Mouse (Mus musculus) lung, embryonic 14.5 days (tissue): ENCODE measurements at regions not wholly inside any gene's neighbourhood (a gene's known extent, or its start where the extent isn't known, plus 50 kb on each side); places are given as distances from the start of the nearest gene placed in this dataset.
A peak's percentile ranks its signal among the peaks of the same experiment; 100 is the strongest.

ENCODE experiments used
- ATAC-seq: fragments of 200-750 bp; cut with Nextera tagmentation; 2 replicates; pipeline ENCODE4 v1.8.0; 2017; ENCODE audit warnings: mild to moderate bottlenecking, moderate TSS enrichment, moderate library complexity; ENCODE audit not compliant: insufficient read depth
- DNase-seq: peaks from one replicate; pipeline ENCODE4 v3.0.0-alpha.2; 2015
- H3K27ac ChIP-seq: fragments of 300-500 bp; sonication (generic); 2 replicates; pipeline ENCODE4 v1.5.1; 2014; ENCODE audit warnings: low read depth, mild to moderate bottlenecking, moderate library complexity
- H3K27me3 ChIP-seq: fragments of 300-500 bp; sonication (generic); 2 replicates; pipeline ENCODE4 v1.6.1; 2014; ENCODE audit warnings: low read length, control low read depth; ENCODE audit not compliant: insufficient read depth
- H3K36me3 ChIP-seq: fragments of 300-500 bp; sonication (generic); 2 replicates; pipeline ENCODE4 v1.6.1; 2014; ENCODE audit warnings: control low read depth; ENCODE audit not compliant: insufficient read depth
- H3K4me1 ChIP-seq: fragments of 300-500 bp; sonication (generic); 2 replicates; pipeline ENCODE4 v1.6.1; 2014; ENCODE audit warnings: antibody characterized with exemption, control low read depth; ENCODE audit not compliant: insufficient read depth
- H3K4me2 ChIP-seq: fragments of 300-500 bp; sonication (generic); 2 replicates; pipeline ENCODE4 v1.6.1; 2014; ENCODE audit warnings: mild to moderate bottlenecking
- H3K4me3 ChIP-seq: fragments of 300-500 bp; sonication (generic); 2 replicates; pipeline ENCODE4 v1.5.1; 2014; ENCODE audit warnings: low read depth, low read length
- H3K9ac ChIP-seq: fragments of 300-500 bp; sonication (generic); 2 replicates; pipeline ENCODE4 v1.6.1; 2014
- H3K9me3 ChIP-seq: fragments of 300-500 bp; sonication (generic); 2 replicates; pipeline ENCODE4 v1.6.1; 2016; ENCODE audit warnings: low read depth, low read length, control low read depth
- CTCF ChIP-seq: IDR thresholded peaks from 2 replicates; pipeline ENCODE4 v1.5.1; 2016; ENCODE audit warnings: antibody characterized with exemption, low read depth
- WGBS: fragments of 180-500 bp; shearing (Covaris S2); extraction: QIAGEN DNeasy Blood & Tissue Kit; methylation state at CpG from one replicate; pipeline ENCODE4 v1.1.7; 2014; 5-methylcytosine and 5-hydroxymethylcytosine counted together

DNA sequence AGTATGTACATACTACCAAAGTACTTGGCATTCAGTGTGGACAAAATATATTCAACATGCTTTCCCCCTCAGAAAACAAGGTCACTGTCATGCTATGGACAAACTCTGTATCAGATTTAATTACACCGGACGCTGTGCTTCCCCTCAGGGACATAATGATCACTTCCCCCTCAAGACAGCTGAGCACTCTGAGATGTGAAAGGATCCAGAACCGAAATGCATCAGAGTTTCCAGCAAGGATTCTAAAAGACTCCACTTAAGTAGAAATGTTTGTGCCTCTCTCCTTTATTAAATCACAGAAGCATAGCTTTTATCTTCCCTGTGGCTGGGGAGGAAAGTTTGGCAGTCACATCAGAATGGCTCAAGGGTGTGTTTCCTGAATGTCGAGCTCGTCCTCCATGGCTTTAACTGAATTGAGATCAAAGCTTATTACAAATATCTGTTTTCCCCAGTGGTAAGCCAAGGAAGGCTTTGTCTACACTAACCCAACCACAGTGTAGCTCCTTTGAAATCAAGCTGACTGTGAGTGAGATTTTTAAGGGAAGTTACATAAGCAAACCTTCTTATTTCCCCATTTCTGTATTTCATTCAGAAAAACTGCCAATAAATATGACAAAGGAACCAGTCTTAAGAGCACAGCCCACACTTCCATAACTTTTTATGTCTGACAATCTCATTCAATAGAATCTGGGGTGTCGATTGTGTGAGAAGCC lies 161.2 kb downstream of the Cth start:
- Histone ChIP-seq H3K36me3 (no peaks in the 10 kb centered on the region), H3K9ac (no peak overlapping the region), H3K27ac (peak overlapping the region; percentile 69), H3K27me3 (no peaks in the 10 kb centered on the region), H3K9me3 (no peaks in the 10 kb centered on the region), H3K4me3 (no peak overlapping the region), H3K4me2 (no peak overlapping the region), H3K4me1 (peaks cover 3% of the 10 kb centered on the region; the same call in 1 of the 2 replicates)
- no peak for TF ChIP-seq CTCF
- 11% methylated on average over 6 of the region's 6 CpGs for WGBS
- DNase-seq (peak; percentile 51), ATAC-seq (peak; percentile 48; the same call in 1 of the 2 replicates)

- peak; percentile 71 for DNase-seq
- Histone ChIP-seq H3K9me3 (no peaks in the 10 kb centered on the region), H3K4me3 (no peak overlapping the region), H3K4me2 (no peak overlapping the region), H3K9ac (no peak overlapping the region), H3K27me3 (no peaks in the 10 kb centered on the region), H3K4me1 (peaks cover 3% of the 10 kb centered on the region; the same call in 1 of the 2 replicates), H3K36me3 (no peaks in the 10 kb centered on the region), H3K27ac (peak overlapping the region; percentile 20; the same call in 1 of the 2 replicates)
- TF ChIP-seq CTCF, result no peak
- 68% methylated on average over 1 of the region's 1 CpGs for WGBS
- ATAC-seq, result peak; percentile 66; the same call in 1 of the 2 replicates
Observed at GRCm38 (mm10) chr3:157759856-157760255, 165.0 kb downstream of the Cth start.

DNA sequence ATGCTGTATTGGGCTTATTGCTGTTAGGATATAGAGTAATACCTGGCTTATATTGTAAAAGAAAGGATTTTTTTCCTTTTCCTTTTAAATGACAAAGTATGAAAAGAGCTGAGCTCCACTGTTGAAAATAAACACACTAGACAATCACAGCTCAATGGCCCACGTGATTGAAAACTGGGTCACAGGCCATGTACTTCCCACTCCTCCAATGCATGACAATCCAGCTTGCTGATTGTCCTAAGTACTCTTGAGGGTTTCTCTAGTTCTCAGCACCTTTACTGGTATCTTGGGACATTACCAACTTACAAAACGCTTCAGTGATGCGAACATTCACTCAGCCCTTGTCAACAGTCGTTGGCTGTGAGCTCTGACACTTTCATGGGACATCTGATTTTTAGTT lies 170.1 kb downstream of the Cth start:
- 62% methylated on average over 4 of the region's 4 CpGs for WGBS
- ATAC-seq (no peak), DNase-seq (no peak)
- Histone ChIP-seq H3K4me3 (no peak overlapping the region), H3K9me3 (no peaks in the 10 kb centered on the region), H3K9ac (no peak overlapping the region), H3K36me3 (no peaks in the 10 kb centered on the region), H3K27ac (no peak overlapping the region), H3K27me3 (no peaks in the 10 kb centered on the region), H3K4me2 (no peak overlapping the region), H3K4me1 (no peaks in the 10 kb centered on the region)
- no peak for TF ChIP-seq CTCF

- Histone ChIP-seq H3K27me3 (no peaks in the 10 kb centered on the region), H3K9ac (no peak overlapping the region), H3K4me1 (no peaks in the 10 kb centered on the region), H3K36me3 (no peaks in the 10 kb centered on the region), H3K4me3 (no peak overlapping the region), H3K4me2 (no peak overlapping the region), H3K27ac (no peak overlapping the region), H3K9me3 (no peaks in the 10 kb centered on the region)
- WGBS, result 75% methylated on average over 3 of the region's 3 CpGs
- TF ChIP-seq CTCF, result no peak
- no peak for DNase-seq
- ATAC-seq, result no peak
Observed at GRCm38 (mm10) chr3:157750266-157750665, 174.6 kb downstream of the Cth start.

GRCm38 (mm10) chr3:157748395-157749037 lies 176.4 kb downstream of the Cth start:
- H3K9me3 ChIP-seq, result no peaks in the 10 kb centered on the region
- H3K4me2 ChIP-seq, result no peak overlapping the region
- no peak for TF ChIP-seq CTCF
- H3K27me3 ChIP-seq, result no peaks in the 10 kb centered on the region
- no peak overlapping the region for H3K9ac ChIP-seq
- H3K4me1 ChIP-seq, result no peaks in the 10 kb centered on the region
- H3K36me3 ChIP-seq, result no peaks in the 10 kb centered on the region
- ATAC-seq, result peak; percentile 41; the same call in 1 of the 2 replicates
- H3K4me3 ChIP-seq, result no peak overlapping the region
- 54% methylated on average over 3 of the region's 3 CpGs for WGBS
- H3K27ac ChIP-seq, result no peak overlapping the region
- DNase-seq, result peak; percentile 36

- H3K27me3 ChIP-seq, result no peaks in the 10 kb centered on the region
- H3K4me1 ChIP-seq, result no peaks in the 10 kb centered on the region
- no peak overlapping the region for H3K4me3 ChIP-seq
- H3K27ac ChIP-seq, result no peak overlapping the region
- WGBS, result 29% methylated on average over 1 of the region's 1 CpGs
- DNase-seq (no peak), ATAC-seq (no peak)
- no peak overlapping the region for H3K4me2 ChIP-seq
- H3K9me3 ChIP-seq, result no peaks in the 10 kb centered on the region
- H3K36me3 ChIP-seq, result no peaks in the 10 kb centered on the region
- H3K9ac ChIP-seq, result no peak overlapping the region
- no peak for TF ChIP-seq CTCF
Observed at GRCm38 (mm10) chr3:157743000-157743399, 176.3 kb downstream of the Ptger3 start.

DNA sequence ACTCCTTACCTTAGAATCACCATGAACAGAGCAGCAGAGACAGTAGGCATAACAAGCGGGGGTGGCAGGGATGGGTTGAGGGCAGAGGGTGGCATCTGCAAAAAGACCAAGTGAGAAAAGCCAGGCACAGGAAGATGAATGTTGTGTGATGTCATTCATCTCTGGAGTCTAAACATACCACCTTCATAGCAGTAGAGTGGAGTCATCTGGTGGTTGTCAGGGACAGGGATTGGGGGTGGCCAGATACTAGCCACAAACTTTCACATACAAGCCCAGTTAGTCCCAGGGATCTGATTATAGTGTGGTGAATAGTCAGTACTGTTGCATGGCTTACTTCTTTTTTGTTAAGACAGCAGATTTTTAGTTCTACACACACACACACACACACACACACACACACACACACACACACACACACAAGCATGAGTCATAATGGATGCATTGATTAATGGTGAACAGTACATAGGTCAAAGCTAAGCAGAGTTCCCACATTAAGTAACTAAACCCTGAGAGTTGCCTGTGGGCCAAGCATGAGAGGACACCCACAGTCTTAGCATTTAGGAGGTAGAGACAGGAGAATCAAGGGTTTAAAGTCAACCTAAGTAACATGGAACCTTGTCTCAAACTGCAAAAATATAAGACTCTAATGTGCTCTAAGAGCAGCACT lies 173.1 kb downstream of the Ptger3 start:
- Histone ChIP-seq H3K4me2 (no peak overlapping the region), H3K9ac (no peak overlapping the region), H3K36me3 (no peaks in the 10 kb centered on the region), H3K4me1 (no peaks in the 10 kb centered on the region), H3K4me3 (no peak overlapping the region), H3K9me3 (no peaks in the 10 kb centered on the region), H3K27me3 (no peaks in the 10 kb centered on the region), H3K27ac (no peak overlapping the region)
- DNase-seq, result no peak
- no peak; the same call in 1 of the 2 replicates for ATAC-seq
- WGBS, result 55% methylated on average over 1 of the region's 1 CpGs
- TF ChIP-seq CTCF, result no peak
